Mouse (Mus musculus): ENCODE data around the gene Gm8005. TPM values are rescaled to one million over a fixed set of nuclear protein-coding genes. Genes with fewer than 3 reads are reported as not detected.
"Not testable (repeated sequence)": the region's sequence is repeated elsewhere in the genome, so short reads cannot be mapped to it uniquely, and the experiment has no call there.

The Gm8005 gene
- not detected for total RNA-seq (2021)
- long read RNA-seq, experiment 1, result 0 reads
- long read RNA-seq, experiment 2, result 0 reads

- intact Hi-C loops (cut with DNase I), result not testable (repeated sequence)
These were observed at the start of gene Gm8005 for GRCm38 (mm10) chr14:42439573-42439972. TSS of gene Gm8005 (minus strand) at chr14:42439673.

GRCm38 (mm10) chr14:42463581-42463980 lies 24.1 kb upstream of the Gm8005 start, which contains the start of gene Gm8011:
TSS of gene Gm8011 (plus strand) at chr14:42463881.
- DNase-seq; intact Hi-C loops (cut with DNase I): not testable (repeated sequence)

More at GRCm38 (mm10) chr14:42439573-42439972, at the start of gene Gm8005:
- not testable (repeated sequence) for DNase-seq

Other genes starting within 250 kb of the Gm8005 start
- gene Gm3573, start 248.9 kb downstream of the Gm8005 start, total RNA-seq (2021), result not detected
- gene Gm17026, start 179.6 kb downstream of the Gm8005 start, total RNA-seq (2021), result not detected
- not detected for gene Gm9611, start 142.3 kb downstream of the Gm8005 start, total RNA-seq (2021)
- not detected for gene Gm7995, start 129.5 kb downstream of the Gm8005 start, total RNA-seq (2021)
- gene Gm8011, start 24.2 kb upstream of the Gm8005 start, total RNA-seq (2021), result not detected
- gene Gm8020, start 62.7 kb upstream of the Gm8005 start, total RNA-seq (2021), result not detected
- not detected for gene Gm8024, start 84.6 kb upstream of the Gm8005 start, total RNA-seq (2021)
- not detected for gene Gm17124, start 160.2 kb upstream of the Gm8005 start, total RNA-seq (2021)
- not detected for gene Gm3633, start 202.2 kb upstream of the Gm8005 start, total RNA-seq (2021)
- gene Gm10378, start 216.3 kb upstream of the Gm8005 start, total RNA-seq (2021), result not detected